Mouse (Mus musculus) testis, adult 2 months (tissue): ENCODE measurements around the gene Hltf.

Experiments
- CTCF ChIP-seq: fragments of 200-500 bp; IDR thresholded peaks from 2 replicates; pipeline ENCODE4 v1.5.1; 2012; ENCODE audit warnings: low read depth, mild to moderate bottlenecking, inconsistent platforms, low read length, moderate library complexity; ENCODE audit not compliant: control insufficient read depth, insufficient read depth, insufficient replicate concordance
- POLR2A ChIP-seq: fragments of 200-500 bp; IDR thresholded peaks from 2 replicates; pipeline ENCODE4 v1.6.1; 2012; ENCODE audit warnings: low read depth, mild to moderate bottlenecking, inconsistent platforms, low read length, moderate library complexity; ENCODE audit not compliant: control insufficient read depth

DNA sequence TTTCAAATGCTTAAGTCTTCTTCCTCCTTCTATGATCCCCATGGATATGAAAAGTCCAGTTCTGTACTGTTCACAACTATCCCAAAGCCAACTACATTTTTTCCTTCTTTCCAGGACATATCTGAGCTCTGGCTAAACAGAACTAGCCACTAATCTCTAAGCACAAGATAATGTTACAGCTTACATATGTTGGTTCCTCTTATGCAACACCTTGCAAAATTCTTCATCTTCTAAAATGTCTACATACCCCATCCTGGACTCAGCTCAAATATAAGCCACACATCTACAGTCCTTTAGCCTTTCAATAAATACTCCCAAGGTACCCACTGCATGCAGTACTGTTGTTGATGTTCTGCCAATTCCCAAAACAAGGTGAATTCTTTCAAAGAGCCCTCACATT, 31.1 kb upstream of the Hltf start:
- TF ChIP-seq CTCF (no peak), POLR2A (no peak)
